Mouse (Mus musculus) stomach, postnatal 0 days (tissue): Measurements from ENCODE around the gene Ahctf1.

Experiments
- CTCF ChIP-seq: IDR thresholded peaks from 2 replicates; pipeline ENCODE4 v1.5.1; 2016; ENCODE audit warnings: antibody characterized with exemption, low read depth, mild to moderate bottlenecking, moderate library complexity
- EP300 ChIP-seq: optimal IDR thresholded peaks from 2 replicates; pipeline ENCODE3; 2016; ENCODE audit warnings: antibody characterized with exemption

GRCm38 (mm10) chr1:179814616-179815015 lies 11.1 kb upstream of the Ahctf1 start:
- no peak for TF ChIP-seq CTCF
- TF ChIP-seq EP300: no peak
